Mouse (Mus musculus): ENCODE data around the gene Kcnj2. TPM values are rescaled to one million over a fixed set of nuclear protein-coding genes. Genes with fewer than 3 reads are reported as not detected.

Gene Kcnj2
- polyA plus RNA-seq, 1 experiment from 2014 or later, result 1.6 TPM

DNA sequence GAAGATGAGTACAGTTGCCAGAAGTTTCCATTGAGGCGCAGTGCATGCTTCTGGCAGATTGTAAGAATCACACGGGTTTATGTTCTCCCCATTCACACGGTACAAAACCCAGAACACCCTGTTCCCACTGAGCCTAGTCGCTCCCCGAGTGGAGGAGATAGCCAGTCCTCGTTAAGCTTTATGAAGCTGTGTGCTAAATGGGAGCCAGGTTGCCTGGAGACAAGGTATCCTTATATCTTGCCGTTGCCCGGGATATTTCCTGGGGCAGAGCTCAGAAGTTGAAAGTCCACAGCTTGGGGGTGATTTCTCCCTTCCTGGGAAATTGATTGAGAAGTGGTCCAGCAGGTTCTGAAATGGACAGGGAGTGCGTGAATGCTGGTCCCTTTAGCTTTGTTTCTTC, 42.2 kb downstream of the Kcnj2 start:
- H3K36me3 ChIP-seq (ENCODE audit: insufficient read depth, low read length), result no peaks in the 10 kb centered on the region
- no peak overlapping the region for H3K9ac ChIP-seq (replicated peaks; ENCODE audit: low read length)
- H3K27me3 ChIP-seq (ENCODE audit: insufficient read depth, low read length), result no peaks in the 10 kb centered on the region
- no peak overlapping the region for H3K4me3 ChIP-seq (ENCODE audit: low read length)
- 67% methylated on average over 9 of the region's 9 CpGs for WGBS
- no peak overlapping the region for H3K4me2 ChIP-seq (replicated peaks; ENCODE audit: low read depth, low read length)
- H3K9me3 ChIP-seq (ENCODE audit: low read length), result no peaks in the 10 kb centered on the region
- no peak for ATAC-seq (ENCODE audit: low FRiP score, low TSS enrichment)
- no peak overlapping the region for H3K27ac ChIP-seq (ENCODE audit: low read length)
- no peaks in the 10 kb centered on the region for H3K4me1 ChIP-seq (ENCODE audit: insufficient read depth, low read length)

DNA sequence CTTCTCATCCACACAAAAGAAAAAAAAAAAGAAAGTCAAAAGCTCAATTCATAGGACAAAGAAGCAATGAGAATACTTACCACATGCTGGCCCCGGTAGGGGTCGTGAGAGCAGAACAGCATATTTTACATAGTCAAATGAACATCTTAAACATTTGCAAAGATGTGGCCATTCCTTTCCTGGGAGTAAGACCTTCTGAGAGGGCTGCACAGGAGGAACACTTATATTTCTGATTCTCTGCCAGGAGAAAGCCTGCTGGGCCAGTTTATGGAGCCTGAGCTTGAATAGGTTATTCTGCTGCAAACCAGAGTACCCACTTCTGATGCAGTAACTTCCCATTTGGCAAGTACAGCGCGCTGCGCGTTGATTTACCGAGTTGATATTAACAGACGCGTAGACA, 55.5 kb downstream of the Kcnj2 start:
- peaks cover 17% of the 10 kb centered on the region; the same call in 1 of the 2 replicates for H3K4me1 ChIP-seq (ENCODE audit: insufficient read depth, low read length)
- H3K4me3 ChIP-seq (ENCODE audit: low read length), result no peak overlapping the region
- no peaks in the 10 kb centered on the region for H3K9me3 ChIP-seq (ENCODE audit: low read length)
- H3K36me3 ChIP-seq (ENCODE audit: insufficient read depth, low read length), result no peaks in the 10 kb centered on the region
- no peak overlapping the region for H3K4me2 ChIP-seq (replicated peaks; ENCODE audit: low read depth, low read length)
- no peak for ATAC-seq (ENCODE audit: low FRiP score, low TSS enrichment)
- WGBS, result 72% methylated on average over 9 of the region's 9 CpGs
- H3K27ac ChIP-seq (ENCODE audit: low read length), result no peak overlapping the region
- no peak overlapping the region for H3K9ac ChIP-seq (replicated peaks; ENCODE audit: low read length)
- no peaks in the 10 kb centered on the region for H3K27me3 ChIP-seq (ENCODE audit: insufficient read depth, low read length)

DNA sequence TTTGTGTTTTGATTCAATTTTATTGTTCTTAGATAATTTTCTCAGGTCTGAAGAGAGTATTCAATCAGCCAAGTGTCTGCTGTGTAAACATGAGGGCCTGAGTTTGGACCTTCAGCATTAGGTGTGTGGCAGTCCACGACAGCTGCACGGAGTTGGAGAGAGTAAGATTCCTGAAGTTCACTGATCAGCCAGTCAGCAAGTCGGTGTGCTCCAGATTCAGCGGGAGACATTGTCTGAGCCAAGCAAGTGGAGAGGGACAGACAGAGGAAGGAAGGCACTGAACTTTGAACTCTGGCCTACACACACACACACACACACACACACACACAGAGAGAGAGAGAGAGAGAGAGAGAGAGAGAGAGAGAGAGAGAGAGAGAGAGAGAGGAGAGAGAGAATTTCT, 57.4 kb downstream of the Kcnj2 start:
- ATAC-seq (ENCODE audit: low FRiP score, low TSS enrichment), result no peak
- H3K4me2 ChIP-seq (replicated peaks; ENCODE audit: low read depth, low read length), result no peak overlapping the region
- 32% methylated on average over 4 of the region's 4 CpGs for WGBS

DNA sequence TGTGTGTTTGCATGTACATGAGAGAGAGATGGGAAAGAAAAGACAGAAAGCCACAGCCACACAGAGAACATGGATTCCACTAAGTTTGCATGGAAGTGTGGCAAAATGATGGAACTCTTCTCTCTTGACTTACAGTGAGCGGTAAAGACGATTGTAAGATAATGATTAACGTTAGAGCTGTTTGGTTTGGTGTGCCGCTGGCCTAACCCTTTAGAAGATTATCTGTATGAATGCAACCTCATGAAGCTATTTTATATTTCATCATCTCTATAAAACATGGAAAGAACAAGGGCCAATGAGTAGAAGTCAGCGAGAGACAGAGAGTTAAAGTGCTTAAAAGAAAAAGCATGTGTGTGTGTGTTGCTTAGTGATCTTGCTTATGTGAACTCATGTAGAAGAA, 60.0 kb downstream of the Kcnj2 start:
- H3K4me1 ChIP-seq (ENCODE audit: insufficient read depth, low read length), result peaks cover 12% of the 10 kb centered on the region; the same call in 1 of the 2 replicates
- no peaks in the 10 kb centered on the region for H3K36me3 ChIP-seq (ENCODE audit: insufficient read depth, low read length)
- H3K4me2 ChIP-seq (replicated peaks; ENCODE audit: low read depth, low read length), result no peak overlapping the region
- no peak overlapping the region for H3K4me3 ChIP-seq (ENCODE audit: low read length)
- H3K27me3 ChIP-seq (ENCODE audit: insufficient read depth, low read length), result no peaks in the 10 kb centered on the region
- 86% methylated on average over 5 of the region's 5 CpGs for WGBS
- no peak overlapping the region for H3K9ac ChIP-seq (replicated peaks; ENCODE audit: low read length)
- no peak for ATAC-seq (ENCODE audit: low FRiP score, low TSS enrichment)
- H3K9me3 ChIP-seq (ENCODE audit: low read length), result no peaks in the 10 kb centered on the region
- no peak overlapping the region for H3K27ac ChIP-seq (ENCODE audit: low read length)

More for the DNA sequence above, 57.4 kb downstream of the Kcnj2 start:
- Histone ChIP-seq H3K27ac (ENCODE audit: low read length) (no peak overlapping the region), H3K9me3 (ENCODE audit: low read length) (no peaks in the 10 kb centered on the region), H3K36me3 (ENCODE audit: insufficient read depth, low read length) (no peaks in the 10 kb centered on the region), H3K27me3 (ENCODE audit: insufficient read depth, low read length) (no peaks in the 10 kb centered on the region), H3K4me1 (ENCODE audit: insufficient read depth, low read length) (peaks cover 17% of the 10 kb centered on the region; the same call in 1 of the 2 replicates), H3K9ac (replicated peaks; ENCODE audit: low read length) (no peak overlapping the region), H3K4me3 (ENCODE audit: low read length) (no peak overlapping the region)

Other genes with a start within 250 kb of the Kcnj2 start
- gene Kcnj16, start 98.1 kb upstream of the Kcnj2 start, polyA plus RNA-seq (2015; fragmentation: Nextera tagmentation; extraction: Ambion mirVana), result 13.4 and 14.5 TPM in 2 replicates